ENCODE assay signal across 9 mouse cellular contexts in the genomic region with DNA sequence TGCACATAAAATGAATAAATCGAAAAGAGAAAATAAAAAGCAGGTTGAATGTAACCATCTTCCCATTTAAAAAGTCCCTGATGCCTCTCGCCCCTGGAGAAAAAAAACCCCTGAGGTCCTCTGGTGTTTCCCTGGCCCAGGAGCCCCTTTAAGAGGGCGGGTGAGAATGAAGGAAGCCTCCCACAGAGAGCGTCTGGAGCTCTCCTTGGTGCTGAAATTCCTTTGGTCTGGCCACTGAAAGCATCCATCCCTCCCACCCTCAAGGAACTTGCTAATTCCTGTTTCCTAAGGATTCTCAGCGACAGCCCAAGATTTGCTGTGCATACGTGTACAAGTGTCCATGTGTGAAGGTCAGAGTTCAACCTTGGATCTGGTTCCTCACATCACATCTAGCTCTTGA. TPM values are rescaled to one million over a fixed set of nuclear protein-coding genes. Genes with fewer than 3 reads are reported as not detected.
DNase-seq lines count a peak whose midpoint lies in the region; ATAC-seq and TF ChIP-seq lines count a peak whose summit lies in the region.
"Had no signal": no experiment of that assay in that cellular context is flagged by ENCODE, and none has a peak within 500 bp of the region (broad histone marks: within the 10 kb centered on the region; RNA-seq: fewer than 3 reads in every experiment).

No protein-coding gene starts in this region.

- no peaks in the 10 kb centered on the region for H3K79me2 ChIP-seq in liver, adult 2 months (ENCODE audit: control insufficient read depth, insufficient read depth, low read length)

- no peak overlapping the region for H3K4me3 ChIP-seq in embryonic facial prominence, embryonic 10.5 days
- H3K4me3 ChIP-seq in liver, adult 2 months (ENCODE audit: insufficient read depth, low read depth, low read length), result no peak overlapping the region
- H3K4me3 ChIP-seq in cerebellum, adult 2 months (replicated peaks; ENCODE audit: insufficient read depth, low read depth, low read length), result no peak overlapping the region

- TF ChIP-seq POLR2A in liver, adult 2 months (IDR thresholded peaks at IDR 0.05; ENCODE audit: extremely low read depth, insufficient read depth, low read length), result no peak
- no peak for TF ChIP-seq POLR2A in cerebellum, adult 2 months (IDR thresholded peaks at IDR 0.05; ENCODE audit: borderline replicate concordance, insufficient read depth, low read length)

- ATAC-seq in cerebellum, adult (ENCODE audit: insufficient number of reproducible peaks, low FRiP score, low TSS enrichment), result no peak
- ATAC-seq: Patski had no signal

- WGBS in embryonic facial prominence, embryonic 10.5 days, result 9% methylated on average over 6 of the region's 6 CpGs
- WGBS in liver, adult 2 months, result 15% methylated on average over 6 of the region's 6 CpGs
- 51% methylated on average over 6 of the region's 6 CpGs for WGBS in cerebellum, adult 2 months

- peak; percentile 55 for DNase-seq in gastrocnemius, adult 18-20 months (ENCODE audit: low spot score)
- DNase-seq in gastrocnemius, postnatal 25 days, result no peak
- peak; percentile 57 for DNase-seq in CD4-positive helper T cell, adult 2 months (ENCODE audit: low read depth, low spot score)
- DNase-seq in embryonic facial prominence, embryonic 10.5 days (ENCODE audit: low spot score), result peak; percentile 77
- peak; percentile 44 for DNase-seq in liver, adult 2 months (ENCODE audit: extremely low read depth, low read depth, low spot score)
- DNase-seq in spleen, adult 12 weeks (ENCODE audit: low spot score), result peak; percentile 31
- DNase-seq in cerebellum, adult 2 months, result no peak

- peaks cover 26% of the 10 kb centered on the region for H3K4me1 ChIP-seq in embryonic facial prominence, embryonic 10.5 days
- peaks cover 7% of the 10 kb centered on the region for H3K4me1 ChIP-seq in liver, adult 2 months (ENCODE audit: control insufficient read depth, insufficient read depth, low read length)
- H3K4me1 ChIP-seq in cerebellum, adult 2 months (ENCODE audit: control insufficient read depth, insufficient read depth, low read length), result peaks cover 6% of the 10 kb centered on the region; the same call in 1 of the 2 replicates

- no peaks in the 10 kb centered on the region for H3K27me3 ChIP-seq in embryonic facial prominence, embryonic 10.5 days (replicated peaks; ENCODE audit: low read depth, poor library complexity, severe bottlenecking)
- no peaks in the 10 kb centered on the region for H3K27me3 ChIP-seq in liver, adult 2 months (ENCODE audit: control insufficient read depth, insufficient read depth, low read length)
- H3K27me3 ChIP-seq in cerebellum, adult 2 months (ENCODE audit: control insufficient read depth, insufficient read depth, low read length), result no peaks in the 10 kb centered on the region
- H3K27me3 ChIP-seq: Patski had no signal

- H3K36me3 ChIP-seq in embryonic facial prominence, embryonic 10.5 days (replicated peaks), result no peaks in the 10 kb centered on the region
- no peaks in the 10 kb centered on the region for H3K36me3 ChIP-seq in liver, adult 2 months (ENCODE audit: control insufficient read depth, insufficient read depth, low read length)

- no peak for TF ChIP-seq CTCF in liver, adult 2 months (IDR thresholded peaks at IDR 0.05; ENCODE audit: low read depth, low read length)
- no peak for TF ChIP-seq CTCF in cerebellum, adult 2 months (IDR thresholded peaks at IDR 0.05; ENCODE audit: borderline replicate concordance, insufficient read depth, low read depth, low read length)

- H3K9me3 ChIP-seq in embryonic facial prominence, embryonic 10.5 days, result no peaks in the 10 kb centered on the region

- H3K9ac ChIP-seq in liver, adult 2 months (ENCODE audit: low read depth, low read length), result no peak overlapping the region

- H3K27ac ChIP-seq in embryonic facial prominence, embryonic 10.5 days (replicated peaks), result no peak overlapping the region
- no peak overlapping the region for H3K27ac ChIP-seq in liver, adult 2 months (replicated peaks; ENCODE audit: insufficient read depth, low read depth, low read length)
- no peak overlapping the region for H3K27ac ChIP-seq in cerebellum, adult 2 months (ENCODE audit: insufficient read depth, low read length)

RNA-seq across cellular contexts. Expression of a gene that starts 6.4 kb away (rescaled TPM):
- 10 to 100 TPM; 13.6 to 20.8 TPM for total RNA-seq in gastrocnemius, adult 18-20 months (2021)
- 10 to 100 TPM; 24.6 TPM for total RNA-seq in gastrocnemius, postnatal 25 days (2021)
- 23.5 and 25.0 TPM in 2 replicates for polyA plus RNA-seq in embryonic facial prominence, embryonic 10.5 days (2016; fragmentation: Nextera tagmentation; extraction: Ambion mirVana)
- 2.4 and 3.6 TPM in 2 replicates for total RNA-seq in liver, adult 2 months (2014; rRNA removed)
- polyA plus RNA-seq in liver, adult 2 months (2012; rRNA removed), result 13.0 and 14.8 TPM in 2 replicates
- 101 and 115 TPM in 2 replicates for polyA plus RNA-seq in cerebellum, adult 2 months (2012; rRNA removed)

RNA-seq across cellular contexts. Expression of a gene that starts 6.5 kb away (rescaled TPM):
- total RNA-seq in gastrocnemius, adult 18-20 months (2021), result 10 to 100 TPM; 24.3 to 31.7 TPM
- 10 to 100 TPM; 22.1 to 25.0 TPM for total RNA-seq in gastrocnemius, postnatal 25 days (2021)
- polyA plus RNA-seq in embryonic facial prominence, embryonic 10.5 days (2016; fragmentation: Nextera tagmentation; extraction: Ambion mirVana), result 60.5 and 61.5 TPM in 2 replicates
- total RNA-seq in liver, adult 2 months (2014; rRNA removed), result 22.3 and 35.2 TPM in 2 replicates
- 38.1 and 49.2 TPM in 2 replicates for polyA plus RNA-seq in liver, adult 2 months (2012; rRNA removed)
- polyA plus RNA-seq in cerebellum, adult 2 months (2012; rRNA removed), result 175 and 189 TPM in 2 replicates

RNA-seq across cellular contexts. Expression of a gene that starts 46.6 kb away (rescaled TPM):
- 1 to 10 TPM in 1 of 2 experiments, under 1 TPM in 1; 0.91 to 1.9 TPM for total RNA-seq in gastrocnemius, adult 18-20 months (2021)
- 1 to 10 TPM; 2.4 to 3.8 TPM for total RNA-seq in gastrocnemius, postnatal 25 days (2021)
- polyA plus RNA-seq in embryonic facial prominence, embryonic 10.5 days (2016; fragmentation: Nextera tagmentation; extraction: Ambion mirVana), result 10.5 and 10.8 TPM in 2 replicates
- total RNA-seq in liver, adult 2 months (2014; rRNA removed), result 17.2 and 18.3 TPM in 2 replicates
- polyA plus RNA-seq in liver, adult 2 months (2012; rRNA removed), result 42.5 and 49.7 TPM in 2 replicates
- polyA plus RNA-seq in cerebellum, adult 2 months (2012; rRNA removed), result 112 and 117 TPM in 2 replicates

RNA-seq across cellular contexts. Expression of a gene that starts 46.8 kb away (rescaled TPM):
- total RNA-seq in gastrocnemius, adult 18-20 months (2021), result 1 to 10 TPM; 2.3 to 4.1 TPM
- total RNA-seq in gastrocnemius, postnatal 25 days (2021), result 1 to 10 TPM; 5.7 to 6.8 TPM
- 54.4 and 54.7 TPM in 2 replicates for polyA plus RNA-seq in embryonic facial prominence, embryonic 10.5 days (2016; fragmentation: Nextera tagmentation; extraction: Ambion mirVana)
- total RNA-seq in liver, adult 2 months (2014; rRNA removed), result 3.5 and 5.2 TPM in 2 replicates
- polyA plus RNA-seq in liver, adult 2 months (2012; rRNA removed), result 6.1 TPM in 2 replicates
- 12.6 and 14.2 TPM in 2 replicates for polyA plus RNA-seq in cerebellum, adult 2 months (2012; rRNA removed)

RNA-seq across cellular contexts. Expression of a gene that starts 49.4 kb away (rescaled TPM):
- total RNA-seq in gastrocnemius, adult 18-20 months (2021), result 10 to 100 TPM; 27.3 to 27.6 TPM
- total RNA-seq in gastrocnemius, postnatal 25 days (2021), result 10 to 100 TPM; 24.0 to 24.9 TPM
- 114 and 127 TPM in 2 replicates for polyA plus RNA-seq in embryonic facial prominence, embryonic 10.5 days (2016; fragmentation: Nextera tagmentation; extraction: Ambion mirVana)
- 6.7 and 8.6 TPM in 2 replicates for total RNA-seq in liver, adult 2 months (2014; rRNA removed)
- 12.7 and 17.8 TPM in 2 replicates for polyA plus RNA-seq in liver, adult 2 months (2012; rRNA removed)
- 52.0 and 66.4 TPM in 2 replicates for polyA plus RNA-seq in cerebellum, adult 2 months (2012; rRNA removed)

Comparison
In these comparisons a context has a peak if more than half of its experiments do, and no peak if none do; other contexts are left out.
1. DNase-seq: peak in gastrocnemius, adult 18-20 months (single experiment), CD4-positive helper T cell, adult 2 months (single experiment), embryonic facial prominence, embryonic 10.5 days (single experiment), liver, adult 2 months (single experiment) and spleen, adult 12 weeks (single experiment); none in gastrocnemius, postnatal 25 days (single experiment) and cerebellum, adult 2 months (0 of 2).